Mouse (Mus musculus) induced T-regulatory cell, adult 2 months (primary cell): ENCODE results near the gene Nup188.
A peak's percentile ranks its signal among the peaks of the same experiment; 100 is the strongest.

Source experiments
- DNase-seq: peaks from one replicate; pipeline ENCODE4 v3.0.0-alpha.2; 2012; ENCODE audit warnings: low read depth

Nup188 gene

DNA sequence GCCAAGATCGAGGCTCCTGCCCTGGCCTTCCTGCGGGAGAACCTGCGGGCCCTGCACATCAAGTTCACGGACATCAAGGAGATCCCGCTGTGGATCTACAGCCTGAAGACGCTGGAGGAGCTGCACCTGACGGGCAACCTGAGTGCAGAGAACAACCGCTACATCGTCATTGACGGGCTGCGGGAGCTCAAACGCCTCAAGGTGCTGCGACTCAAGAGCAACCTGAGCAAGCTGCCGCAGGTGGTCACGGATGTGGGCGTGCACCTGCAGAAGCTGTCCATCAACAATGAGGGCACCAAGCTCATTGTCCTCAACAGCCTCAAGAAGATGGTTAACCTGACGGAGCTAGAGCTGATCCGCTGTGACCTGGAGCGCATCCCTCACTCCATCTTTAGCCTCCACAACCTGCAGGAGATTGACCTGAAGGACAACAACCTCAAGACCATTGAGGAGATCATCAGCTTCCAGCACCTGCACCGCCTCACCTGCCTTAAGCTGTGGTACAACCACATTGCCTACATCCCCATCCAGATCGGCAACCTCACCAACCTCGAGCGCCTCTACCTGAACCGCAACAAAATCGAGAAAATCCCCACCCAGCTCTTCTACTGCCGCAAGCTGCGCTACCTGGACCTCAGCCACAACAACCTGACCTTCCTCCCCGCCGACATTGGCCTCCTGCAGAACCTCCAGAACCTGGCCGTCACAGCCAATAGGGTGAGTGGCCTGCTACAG lies 29.4 kb upstream of the Nup188 start:
- no peak for DNase-seq

DNA sequence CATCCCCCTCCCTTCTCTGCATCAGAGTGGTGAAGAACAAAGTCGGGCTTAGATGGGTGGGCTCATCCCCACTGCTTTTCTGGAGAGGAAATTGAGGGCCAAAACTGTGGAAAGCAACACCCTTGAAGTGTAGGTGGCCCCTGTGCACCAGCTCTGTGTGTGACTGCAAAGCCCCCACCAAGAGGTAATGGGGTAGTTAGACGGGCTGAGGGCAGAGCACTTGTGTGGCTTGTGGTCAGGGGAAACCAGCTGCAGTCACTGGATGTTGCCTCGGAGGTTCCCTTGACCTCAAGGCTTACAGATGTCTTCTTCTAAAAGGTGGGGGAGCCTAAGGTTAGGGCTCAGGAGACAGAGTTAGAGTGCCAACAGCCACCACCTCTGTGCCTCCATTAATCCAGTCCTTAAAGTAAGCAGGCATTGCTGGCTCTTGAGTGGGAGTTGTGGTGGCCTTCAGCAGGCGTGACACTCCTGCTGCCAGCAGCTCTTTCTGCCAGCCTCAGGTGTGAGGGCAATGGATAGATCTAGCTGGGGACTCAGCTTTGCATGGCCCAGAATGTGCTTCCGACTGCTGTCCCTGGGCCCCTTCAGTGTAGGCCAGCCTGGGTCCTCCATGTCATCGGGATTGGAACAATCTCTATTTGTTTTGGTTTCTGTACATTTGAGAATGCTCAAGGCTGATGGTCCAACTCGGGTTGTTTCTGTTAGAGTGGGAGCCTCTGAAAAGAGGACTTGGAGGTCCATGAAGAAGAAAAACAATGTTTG lies 28.3 kb upstream of the Nup188 start:
- DNase-seq, result peak; percentile 54

DNA sequence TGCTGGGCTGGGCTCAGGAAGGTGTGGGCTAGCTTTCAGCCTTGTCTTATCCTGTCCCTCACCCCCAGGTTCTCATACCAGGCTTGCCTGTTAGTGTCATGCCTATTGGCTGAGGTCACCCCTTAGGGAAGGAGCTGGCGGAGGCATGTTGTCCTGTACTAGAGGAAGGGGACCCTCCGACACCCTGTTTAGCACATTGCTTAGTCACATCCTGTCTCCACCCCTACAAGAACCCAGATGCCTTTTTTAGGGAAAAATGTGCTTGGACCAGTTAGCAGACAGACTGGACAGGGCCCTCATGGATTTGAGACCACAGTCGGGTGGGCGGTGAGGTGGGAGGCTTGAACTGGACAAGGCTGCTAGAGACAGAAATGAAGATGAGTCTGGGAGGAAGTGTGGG lies 27.6 kb upstream of the Nup188 start:
- DNase-seq, result peak; percentile 44

DNA sequence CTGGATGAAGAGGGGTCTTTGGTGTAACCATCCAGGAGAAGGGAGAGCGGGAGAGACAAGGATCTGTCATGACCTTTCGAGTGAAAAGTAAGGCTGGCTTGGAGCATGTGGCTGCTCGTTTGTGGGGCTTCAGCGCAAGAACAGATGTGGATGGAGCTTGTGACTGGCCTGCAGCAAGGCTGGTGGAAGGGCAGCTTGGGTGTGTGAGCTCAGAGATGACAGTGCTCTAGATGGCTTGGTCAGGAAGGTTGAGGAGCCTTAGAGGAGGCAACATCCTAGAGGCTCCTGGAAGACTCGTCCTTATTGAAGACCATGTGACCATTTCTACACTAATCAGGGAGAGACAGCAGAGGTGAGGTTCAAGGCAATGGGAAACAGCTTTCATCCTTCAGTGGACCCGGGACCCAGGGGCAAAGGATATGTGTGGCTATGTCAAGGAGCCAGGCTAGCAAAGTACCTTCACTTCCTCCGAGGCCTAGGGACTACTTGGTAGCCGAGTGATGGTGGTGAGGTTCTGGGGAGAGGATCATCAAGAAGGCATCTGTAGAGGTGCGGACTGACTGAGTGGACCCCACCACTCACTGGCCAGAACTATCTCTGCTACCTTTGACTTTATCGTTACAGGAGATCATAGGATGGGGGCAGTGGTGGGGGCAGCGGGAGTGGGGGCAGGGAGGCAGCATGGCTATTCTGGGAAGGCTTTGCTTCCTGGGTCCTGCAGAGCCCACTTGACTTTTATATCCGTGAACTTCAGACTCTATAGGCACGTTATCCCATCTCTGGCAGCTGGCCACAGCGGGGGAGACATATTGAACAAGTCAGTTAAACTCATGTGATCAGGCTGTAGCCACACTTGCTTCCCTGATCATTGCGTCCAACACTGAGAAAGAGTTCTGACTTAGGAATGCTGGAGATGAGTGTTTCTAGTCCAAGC lies 26.8 kb upstream of the Nup188 start:
- DNase-seq, result no peak

DNA sequence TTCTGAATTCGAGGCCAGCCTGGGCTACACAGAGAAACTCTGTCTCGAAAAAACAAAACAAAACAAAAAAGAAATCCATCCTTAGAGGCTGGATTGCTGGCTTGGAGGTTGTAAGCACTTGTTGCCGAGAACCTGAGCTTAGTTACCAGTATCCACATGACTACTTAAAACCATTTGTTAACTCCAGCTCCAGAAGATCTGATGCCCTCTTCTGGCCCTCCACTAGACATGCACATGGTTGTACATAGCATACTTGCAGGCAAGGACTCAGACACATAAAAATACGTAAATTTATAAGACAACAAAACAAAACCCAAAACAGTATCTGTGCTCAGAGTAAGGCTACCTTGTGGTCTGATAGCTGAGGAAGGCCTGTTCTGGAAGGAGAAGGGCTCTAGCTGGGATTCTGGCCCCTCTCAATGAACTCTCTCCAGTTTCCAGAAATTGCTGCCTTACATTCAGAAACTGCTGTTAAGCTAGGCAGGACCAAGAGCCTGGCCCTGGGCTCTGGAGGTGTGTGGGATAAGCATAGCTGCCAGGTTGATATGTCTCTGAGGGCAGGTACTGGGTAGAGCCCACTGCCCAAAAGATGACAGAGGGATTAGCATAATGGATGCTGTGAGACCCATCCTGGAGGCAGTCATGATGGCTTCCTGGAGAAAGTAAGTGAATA lies 25.0 kb upstream of the Nup188 start:
- peak; percentile 48 for DNase-seq

DNA sequence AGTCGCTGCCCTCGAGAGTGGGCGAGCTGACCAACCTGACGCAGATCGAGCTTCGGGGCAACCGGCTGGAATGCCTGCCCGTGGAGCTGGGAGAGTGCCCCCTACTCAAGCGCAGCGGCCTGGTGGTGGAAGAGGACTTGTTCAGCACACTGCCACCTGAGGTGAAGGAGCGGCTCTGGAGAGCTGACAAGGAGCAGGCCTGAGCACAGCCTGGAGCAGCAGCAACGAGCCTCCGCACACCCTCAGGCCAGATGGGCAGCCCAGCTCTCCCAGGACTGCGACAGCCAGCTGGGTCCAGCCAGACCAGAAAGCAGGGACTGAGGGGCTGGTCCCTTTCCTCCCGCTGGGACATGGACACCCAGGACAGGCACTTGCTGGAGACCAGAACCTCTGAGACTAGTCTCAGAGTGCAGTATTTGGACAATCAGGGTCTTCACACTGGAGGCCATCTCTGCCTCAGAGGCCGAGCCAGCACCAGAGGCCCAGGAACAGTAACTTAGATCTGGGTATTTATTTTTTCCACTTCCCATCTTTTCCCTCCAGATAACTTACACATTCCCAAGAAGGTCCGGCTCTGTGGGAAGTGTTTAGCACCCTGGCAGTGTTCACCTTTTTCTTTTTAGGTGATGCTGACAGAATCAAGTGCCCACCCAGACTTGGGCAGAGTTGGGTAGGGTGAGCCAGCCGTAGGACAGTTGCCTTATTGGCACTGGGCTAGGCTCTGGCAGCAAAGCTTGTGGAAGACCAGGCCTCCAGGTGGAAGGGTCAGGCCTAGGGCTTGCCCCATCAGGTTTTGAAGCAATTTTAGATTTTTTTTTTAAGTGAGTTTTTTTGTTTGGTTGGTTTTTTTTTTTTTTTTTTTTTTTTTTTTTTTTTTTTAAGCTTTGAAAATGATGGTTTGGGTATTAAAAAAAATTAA lies 24.0 kb upstream of the Nup188 start:
- DNase-seq, result no peak

DNA sequence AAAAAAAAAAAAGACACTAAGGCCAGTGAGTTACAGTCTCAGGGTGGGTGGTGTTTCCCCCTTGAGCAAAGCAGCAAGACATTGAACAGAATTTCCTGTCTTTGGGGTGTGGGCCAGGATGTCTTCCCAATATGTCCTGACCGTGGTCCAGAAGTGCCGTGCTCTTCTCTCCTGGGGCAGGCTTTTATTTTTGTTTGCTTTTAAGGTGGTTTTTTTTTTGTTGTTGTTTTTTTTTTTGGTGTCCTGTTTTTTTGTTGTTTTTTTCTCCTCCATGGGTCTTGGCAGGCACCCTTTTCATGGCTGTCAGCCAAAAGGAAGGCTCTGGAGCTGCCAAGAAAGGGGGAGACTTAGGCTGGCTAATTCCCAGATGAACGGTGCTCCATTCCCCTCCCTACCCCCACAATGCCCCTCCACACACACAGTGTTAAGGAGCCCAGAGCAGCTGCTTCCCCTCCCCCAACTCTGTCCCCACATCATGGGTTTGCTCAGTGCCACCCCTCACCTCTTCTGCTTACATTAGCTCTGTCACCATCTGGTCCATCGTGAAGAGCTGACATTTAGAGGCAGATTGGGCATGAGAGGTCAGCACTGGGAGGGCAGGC lies 23.3 kb upstream of the Nup188 start:
- no peak for DNase-seq

DNA sequence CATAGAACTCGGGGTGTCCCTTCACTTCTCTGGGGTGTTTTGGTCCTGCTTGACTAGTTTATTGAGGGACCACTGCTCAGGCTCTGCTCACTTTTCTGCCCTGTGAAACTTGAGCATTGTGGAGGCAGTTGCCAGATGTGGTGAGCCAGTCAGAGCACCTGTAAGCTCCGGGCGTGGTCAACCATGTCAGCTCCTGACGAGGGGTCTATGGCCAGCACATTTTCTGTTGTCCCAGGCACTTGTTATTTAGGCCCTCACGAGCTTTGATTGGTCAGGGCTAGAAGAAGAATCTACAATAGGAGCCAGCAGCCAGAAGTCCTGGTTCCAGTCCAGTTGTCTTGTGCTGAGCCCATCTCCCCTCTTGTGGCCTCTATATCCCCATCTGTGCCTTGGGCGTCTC lies 22.4 kb upstream of the Nup188 start:
- DNase-seq, result no peak

DNA sequence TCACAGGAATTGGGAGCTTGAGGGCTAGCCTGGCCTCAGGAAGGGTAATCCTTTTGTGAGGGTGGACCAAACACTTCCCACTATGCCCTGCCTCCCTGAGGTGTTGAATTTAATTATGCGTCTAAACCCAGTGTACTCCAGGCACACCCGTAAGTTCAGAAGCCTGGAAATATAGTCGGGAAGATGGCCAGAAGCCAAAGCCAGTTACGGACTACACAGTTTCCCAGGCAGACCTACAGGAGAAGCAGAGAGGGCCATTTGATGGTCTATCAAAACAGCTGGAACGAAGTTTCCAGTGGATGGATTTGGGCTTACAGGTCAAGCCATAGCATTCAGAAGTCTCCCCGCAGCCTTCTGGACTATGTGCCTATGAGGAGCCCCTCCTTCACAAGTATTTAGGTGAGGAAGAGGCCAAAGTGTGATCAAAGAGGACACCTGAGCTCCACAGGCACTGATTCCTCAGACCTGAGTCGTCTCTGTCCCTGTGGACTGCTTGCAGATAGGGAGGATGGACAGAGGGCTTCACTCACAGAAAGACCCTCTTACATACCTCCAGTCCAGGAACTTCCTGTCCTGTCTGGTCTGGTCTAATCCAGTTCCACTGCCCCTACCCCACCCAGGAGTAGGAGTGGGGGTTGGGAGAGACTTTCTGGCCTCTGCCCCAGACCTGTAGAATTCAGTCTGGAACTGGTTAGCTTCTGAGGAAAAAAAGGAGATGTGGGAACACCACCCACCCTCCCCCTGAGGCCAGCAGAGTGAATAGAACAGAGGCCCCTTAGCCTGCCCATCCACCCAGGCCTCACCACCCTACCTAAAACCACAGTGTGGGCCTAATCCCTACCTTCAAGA lies 21.3 kb upstream of the Nup188 start:
- no peak for DNase-seq

DNA sequence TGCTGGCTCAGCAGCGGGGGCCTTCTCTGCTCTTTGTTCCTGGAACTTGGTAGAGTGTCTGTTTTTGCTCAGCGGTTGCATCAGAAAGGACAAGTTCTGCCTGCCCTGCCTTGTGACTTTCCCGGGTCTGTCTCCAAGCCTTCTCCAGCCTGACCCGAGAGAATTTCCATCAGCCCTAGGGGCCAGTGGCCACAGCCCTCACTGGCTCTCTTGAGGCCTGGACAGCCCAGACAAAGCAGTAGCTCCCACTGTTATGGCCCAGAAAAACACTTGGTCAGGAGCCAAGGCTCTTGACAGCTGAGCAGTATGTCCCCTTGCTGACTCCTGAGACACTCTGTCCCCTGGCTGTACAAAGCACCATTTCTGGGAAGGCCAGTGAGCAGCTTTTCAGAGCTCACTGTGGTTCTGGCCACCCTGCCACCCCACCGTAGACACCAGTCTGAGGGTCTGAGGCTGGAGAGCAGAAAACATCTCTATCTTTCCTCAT lies 20.4 kb upstream of the Nup188 start, which contains the start of gene Phyhd1:
Gene Phyhd1, plus strand, starts transcription at position 437 of the 487 bp plus-strand sequence.
- DNase-seq, result no peak

DNA sequence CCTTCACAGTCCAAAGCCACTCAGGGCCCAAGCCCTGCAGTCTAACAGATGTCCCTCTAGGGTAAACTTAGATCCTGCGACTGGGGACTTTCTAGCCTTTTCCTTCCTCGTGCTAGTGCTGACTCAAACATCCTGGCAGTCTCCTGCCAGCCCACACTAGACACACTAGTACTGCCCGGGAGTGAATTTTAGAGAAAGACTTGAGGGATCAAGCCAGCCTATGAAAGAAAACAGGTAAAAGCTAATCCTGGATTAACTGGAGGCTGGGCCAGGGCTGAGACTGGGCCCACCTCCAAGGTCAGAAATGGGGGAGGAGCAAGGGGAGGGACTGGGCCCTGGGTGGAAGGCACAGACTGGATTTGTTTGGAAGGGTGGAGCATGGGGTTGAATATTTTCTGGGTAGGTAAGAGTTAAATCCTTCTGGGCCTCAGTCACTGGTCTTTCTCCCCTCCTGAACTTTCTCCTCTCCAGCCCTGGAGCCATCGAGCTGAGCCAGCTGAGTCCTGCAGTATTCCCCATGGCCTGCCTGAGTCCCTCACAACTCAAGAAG lies 19.7 kb upstream of the Nup188 start:
- peak; percentile 41 for DNase-seq

DNA sequence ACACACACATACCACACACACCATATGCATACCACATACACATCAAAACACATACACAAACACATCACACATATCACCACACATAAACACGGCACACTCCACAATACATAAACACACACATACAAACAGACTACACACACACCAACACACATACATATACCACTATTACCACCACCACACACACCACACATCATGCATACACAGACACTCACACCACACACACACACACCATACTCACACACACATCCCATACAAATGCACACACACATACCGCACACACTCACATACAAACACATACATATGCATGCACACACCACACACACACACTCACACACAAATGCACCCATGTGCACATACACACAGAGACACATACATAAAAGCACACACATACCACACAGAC lies 18.7 kb upstream of the Nup188 start:
- no peak for DNase-seq

DNA sequence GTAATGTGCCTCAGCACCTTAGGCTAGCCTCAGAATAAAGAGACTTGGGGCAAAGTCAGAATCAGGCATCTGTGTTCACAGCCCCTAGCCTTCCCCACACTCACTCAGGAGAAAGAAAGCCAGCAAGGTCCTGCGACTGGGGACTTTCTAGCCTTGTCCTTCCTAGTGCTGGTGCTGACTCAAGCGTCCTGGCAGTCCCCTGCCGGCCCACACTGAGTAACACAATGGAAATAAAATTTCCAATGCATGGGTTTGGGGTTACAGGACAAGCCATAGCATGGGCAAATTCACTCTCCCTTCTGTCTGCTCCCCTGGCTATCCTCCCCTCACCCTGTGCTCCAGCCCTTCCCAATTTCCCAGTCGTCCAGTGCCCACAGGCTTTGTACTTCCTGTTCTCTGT lies 17.8 kb upstream of the Nup188 start:
- DNase-seq, result no peak

DNA sequence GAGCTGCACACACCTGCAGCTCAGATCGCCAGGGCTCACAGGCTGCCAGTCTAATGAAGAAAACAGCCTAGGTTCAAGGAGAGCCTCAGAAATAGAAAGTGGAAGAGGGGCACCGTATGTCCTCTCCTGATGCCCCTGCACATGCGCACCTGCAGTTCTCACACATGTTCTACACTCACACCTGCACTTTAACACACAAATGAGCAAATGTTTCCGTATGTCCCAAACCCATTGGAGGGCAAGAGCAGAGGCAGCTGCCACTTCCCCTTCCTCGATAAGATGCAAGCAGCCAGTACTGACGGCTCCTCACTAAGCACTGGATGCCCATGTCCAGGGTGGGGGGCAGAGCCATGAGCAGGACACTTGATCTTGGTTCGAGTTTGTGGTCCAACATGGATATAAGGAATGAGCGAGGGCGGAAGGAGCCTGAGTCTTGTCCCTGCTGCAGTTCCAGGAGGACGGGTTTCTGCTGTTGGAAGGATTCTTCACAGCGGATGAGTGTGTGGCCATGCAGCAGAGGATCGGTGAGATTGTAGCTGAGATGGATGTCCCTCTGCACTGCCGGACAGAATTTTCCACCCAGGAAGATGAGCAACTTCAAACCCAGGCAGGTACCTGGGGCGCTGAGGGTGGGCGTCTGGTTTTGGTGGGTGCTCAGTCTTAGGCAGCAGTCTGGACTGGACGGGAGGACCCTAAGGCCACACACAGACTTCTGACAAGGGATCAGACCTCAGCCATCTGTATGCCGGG lies 16.8 kb upstream of the Nup188 start:
- peak; percentile 23 for DNase-seq

DNA sequence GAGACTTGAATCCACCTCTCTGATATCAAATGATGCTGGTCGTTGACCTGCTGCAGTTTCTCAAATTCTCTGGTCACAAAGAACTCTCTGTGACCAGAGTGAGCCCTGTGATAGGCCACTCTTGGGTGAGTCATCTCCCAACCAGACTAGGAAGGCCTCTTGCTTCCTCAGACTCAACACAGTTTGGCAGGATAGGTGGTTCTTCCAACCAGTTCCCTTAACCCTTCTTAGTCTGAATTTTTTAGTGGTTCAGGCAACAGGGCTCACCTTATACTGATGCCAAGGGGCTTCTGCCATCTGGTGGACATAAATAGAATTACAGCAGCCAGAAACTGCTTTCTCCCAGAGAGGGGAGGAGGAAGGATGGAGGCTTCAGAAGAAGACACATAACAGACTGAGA lies 16.1 kb upstream of the Nup188 start:
- DNase-seq, result peak; percentile 86

DNA sequence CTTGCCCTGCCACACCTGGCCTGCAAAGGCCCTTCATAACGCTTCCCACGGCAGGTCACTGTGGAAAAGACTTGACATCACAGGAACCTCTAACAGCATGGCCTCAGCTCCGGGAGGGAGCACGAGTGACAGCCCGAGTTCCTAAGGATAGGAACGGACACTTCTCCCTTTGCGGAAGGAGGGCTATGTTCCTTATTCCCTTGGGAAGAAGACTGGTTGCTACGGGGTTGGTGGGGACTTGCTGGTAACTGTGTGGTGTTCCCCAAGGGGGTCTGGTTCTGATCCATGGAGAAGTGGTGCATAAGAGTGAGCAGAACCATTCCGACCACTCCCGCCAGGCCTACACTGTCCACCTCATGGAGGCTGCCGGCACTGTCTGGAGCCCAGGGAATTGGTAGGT lies 5.5 kb upstream of the Nup188 start, which contains the start of gene Gm28038:
Gene Gm28038, plus strand, starts transcription at position 301 of the 400 bp plus-strand sequence.
- DNase-seq, result no peak

DNA sequence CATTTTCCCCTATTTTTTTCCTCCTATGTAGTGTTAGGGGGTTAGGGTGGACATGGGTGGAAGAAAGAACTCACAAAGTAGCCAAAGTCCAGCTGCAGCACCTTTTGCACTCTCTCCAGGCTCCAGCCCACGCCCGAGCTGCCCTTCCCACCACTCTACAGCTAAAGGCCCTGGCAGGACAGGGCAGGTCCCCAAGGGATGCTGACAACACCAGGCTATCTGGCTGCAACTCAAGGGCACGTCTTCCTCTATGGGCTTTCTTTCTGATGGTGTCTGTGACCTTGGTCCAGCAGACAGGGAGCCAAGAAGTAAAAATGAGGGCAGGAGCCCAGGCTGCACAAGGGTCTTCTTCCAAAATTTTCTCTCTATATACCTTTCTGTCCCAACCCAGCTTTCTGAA lies 4.5 kb upstream of the Nup188 start:
- DNase-seq, result no peak

DNA sequence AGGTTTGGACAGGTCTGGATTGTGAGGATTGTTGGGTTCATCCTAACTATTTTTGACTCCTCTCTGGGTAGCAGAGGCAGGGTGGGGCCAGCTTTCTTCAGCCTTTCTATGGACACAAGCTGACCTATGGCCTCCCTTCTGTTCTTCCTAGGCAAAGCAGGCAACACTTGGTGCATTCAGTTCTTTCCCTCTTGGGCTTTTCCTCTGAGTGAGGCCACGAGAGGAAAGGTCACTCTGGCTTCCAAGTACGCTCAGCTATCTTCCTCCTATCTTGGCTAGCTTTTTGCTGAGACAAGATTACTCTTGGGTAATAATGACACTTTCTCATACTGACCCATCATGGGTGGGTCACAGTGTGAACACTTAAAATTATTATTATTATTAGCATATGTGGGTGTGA lies 3.0 kb upstream of the Nup188 start:
- no peak for DNase-seq
